Mouse (Mus musculus): ENCODE measurements around the gene Mtif3.

- TF ChIP-seq USF1 (IDR thresholded peaks at IDR 0.05; ENCODE audit: low read depth) (no peak), POLR2A (IDR thresholded peaks at IDR 0.05; ENCODE audit: insufficient read length, low read depth) (no peak)
Observed at GRCm38 (mm10) chr5:146956678-146957077, 6.9 kb downstream of the Mtif3 start.

All from myocyte (in vitro differentiated cells).